Mouse (Mus musculus): ENCODE results near the gene Amotl1. TPM values are rescaled to one million over a fixed set of nuclear protein-coding genes. Genes with fewer than 3 reads are reported as not detected.
A peak's percentile ranks its signal among the peaks of the same experiment; 100 is the strongest.

The Amotl1 gene
- polyA plus RNA-seq, 1 experiment from 2014 or later: 17.9 TPM

DNA sequence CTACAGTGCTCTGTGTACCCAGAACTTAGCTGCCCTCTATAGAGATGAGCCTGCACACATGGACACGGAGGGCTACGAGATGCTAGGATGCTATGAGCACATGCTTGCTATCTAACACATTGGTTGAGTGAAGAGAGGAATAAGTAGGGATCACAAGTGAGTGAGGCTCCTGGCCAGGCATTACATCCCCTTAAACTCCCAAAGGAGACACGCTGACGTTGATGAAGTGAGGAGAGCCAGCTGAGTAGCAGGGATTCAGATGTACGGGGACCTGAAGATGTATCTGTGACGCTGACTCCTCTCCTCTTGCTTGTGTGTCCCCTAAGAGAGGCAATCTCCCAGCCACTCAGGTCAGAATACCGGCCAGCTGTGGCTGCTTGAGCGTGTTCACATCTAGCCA is 3.0 kb upstream of the Amotl1 start:
- 87% methylated on average over 8 of the region's 8 CpGs for WGBS

DNA sequence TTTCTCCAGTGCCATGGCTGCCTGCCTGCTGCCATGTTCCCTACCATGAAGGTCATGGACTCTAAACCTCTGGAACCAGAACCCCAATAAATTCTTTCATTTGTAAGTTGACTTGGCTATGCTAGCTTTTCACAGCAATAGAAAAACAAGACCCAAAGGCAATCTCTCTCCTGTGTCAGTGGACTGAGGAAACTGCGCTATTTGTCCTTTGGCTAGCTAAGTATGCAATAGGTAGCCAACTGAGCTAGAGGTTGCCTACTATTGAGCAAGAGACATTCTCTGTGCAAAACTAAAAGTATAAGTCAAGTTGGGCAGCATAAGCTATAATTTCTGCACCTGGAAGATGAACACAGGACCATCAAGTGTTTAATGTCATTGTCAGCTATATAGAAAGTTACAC is 1.8 kb upstream of the Amotl1 start:
- DNase-seq (ENCODE audit: low spot score) (no peak), ATAC-seq (ENCODE audit: low FRiP score) (no peak)
- Histone ChIP-seq H3K36me3 (ENCODE audit: control insufficient read depth, insufficient read depth, low read length) (no peaks in the 10 kb centered on the region), H3K4me1 (replicated peaks; ENCODE audit: control insufficient read depth, insufficient read depth, low read length) (peaks cover 2% of the 10 kb centered on the region; the same call in 1 of the 2 replicates), H3K9ac (ENCODE audit: low read depth, low read length) (no peak overlapping the region), H3K4me3 (ENCODE audit: low read depth, low read length) (no peak overlapping the region), H3K27ac (ENCODE audit: low read depth, low read length) (no peak overlapping the region), H3K9me3 (ENCODE audit: control insufficient read depth, low read length) (no peaks in the 10 kb centered on the region), H3K27me3 (ENCODE audit: control insufficient read depth, insufficient read depth, low read length) (no peaks in the 10 kb centered on the region), H3K4me2 (replicated peaks; ENCODE audit: low read depth, low read length) (no peak overlapping the region)
- 97% methylated on average over 1 of the region's 1 CpGs for WGBS

More for the DNA sequence above, 3.0 kb upstream of the Amotl1 start:
- Histone ChIP-seq H3K4me3 (ENCODE audit: low read depth, low read length) (no peak overlapping the region), H3K9me3 (ENCODE audit: control insufficient read depth, low read length) (no peaks in the 10 kb centered on the region), H3K4me1 (replicated peaks; ENCODE audit: control insufficient read depth, insufficient read depth, low read length) (no peaks in the 10 kb centered on the region; the same call in 1 of the 2 replicates), H3K27ac (ENCODE audit: low read depth, low read length) (no peak overlapping the region), H3K4me2 (replicated peaks; ENCODE audit: low read depth, low read length) (no peak overlapping the region), H3K27me3 (ENCODE audit: control insufficient read depth, insufficient read depth, low read length) (no peaks in the 10 kb centered on the region), H3K36me3 (ENCODE audit: control insufficient read depth, insufficient read depth, low read length) (no peaks in the 10 kb centered on the region), H3K9ac (ENCODE audit: low read depth, low read length) (no peak overlapping the region)
- no peak for ATAC-seq (ENCODE audit: low FRiP score)
- DNase-seq (ENCODE audit: low spot score): no peak

DNA sequence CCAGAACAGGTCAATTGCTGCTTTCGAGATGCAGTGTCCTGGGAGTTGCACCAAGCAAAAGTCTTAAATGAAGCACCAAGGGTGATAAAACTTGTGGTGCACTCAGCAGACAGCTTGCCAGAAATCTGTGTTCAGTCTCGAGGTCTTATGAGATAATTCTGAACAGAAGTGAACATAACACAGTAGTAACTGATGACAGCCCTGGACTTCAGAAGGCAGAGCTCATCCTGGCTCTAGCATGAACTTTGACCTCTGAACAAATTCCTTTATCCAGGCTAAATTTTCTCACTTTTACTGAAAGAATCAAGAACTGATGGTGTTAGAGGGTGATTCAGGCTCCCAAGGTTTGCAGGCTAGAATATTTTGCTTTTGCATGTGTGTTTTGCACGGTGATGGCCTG is 1.2 kb upstream of the Amotl1 start:
- H3K4me1 ChIP-seq (replicated peaks; ENCODE audit: control insufficient read depth, insufficient read depth, low read length): peaks cover 2% of the 10 kb centered on the region; the same call in 1 of the 2 replicates
- no peaks in the 10 kb centered on the region for H3K27me3 ChIP-seq (ENCODE audit: control insufficient read depth, insufficient read depth, low read length)
- ATAC-seq (ENCODE audit: low FRiP score) (no peak), DNase-seq (ENCODE audit: low spot score) (no peak)
- no peak overlapping the region for H3K9ac ChIP-seq (ENCODE audit: low read depth, low read length)
- H3K36me3 ChIP-seq (ENCODE audit: control insufficient read depth, insufficient read depth, low read length): no peaks in the 10 kb centered on the region
- no peak overlapping the region for H3K4me2 ChIP-seq (replicated peaks; ENCODE audit: low read depth, low read length)
- 76% methylated on average over 3 of the region's 3 CpGs for WGBS
- H3K4me3 ChIP-seq (ENCODE audit: low read depth, low read length): no peak overlapping the region
- no peak overlapping the region for H3K27ac ChIP-seq (ENCODE audit: low read depth, low read length)
- H3K9me3 ChIP-seq (ENCODE audit: control insufficient read depth, low read length): no peaks in the 10 kb centered on the region

DNA sequence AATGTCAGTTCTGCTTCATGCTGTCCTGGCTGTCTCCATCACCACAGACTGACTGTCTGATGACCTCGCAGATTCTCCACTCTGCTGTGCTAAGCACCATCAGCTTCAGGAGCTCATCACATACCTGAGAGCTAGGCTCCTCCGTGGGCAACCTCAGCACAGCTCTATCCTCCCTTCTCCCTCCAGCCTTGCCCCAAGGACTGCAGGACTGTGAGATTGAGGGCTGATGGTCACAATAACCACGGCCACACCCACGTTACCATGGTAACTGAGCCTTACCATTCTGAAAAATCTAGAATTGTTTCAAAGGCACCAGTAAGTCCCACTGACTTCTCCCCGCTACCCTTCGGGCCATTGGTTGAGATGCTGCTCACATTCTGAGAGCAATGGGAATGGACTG is 1.5 kb downstream of the Amotl1 start:
- whole genome bisulfite sequencing: 50% methylated on average over 6 of the region's 6 CpGs

GRCm38 (mm10) chr9:14642251-14643021 is 2.4 kb downstream of the Amotl1 start:
- Histone ChIP-seq H3K36me3 (ENCODE audit: control insufficient read depth, insufficient read depth, low read length) (no peaks in the 10 kb centered on the region), H3K4me1 (replicated peaks; ENCODE audit: control insufficient read depth, insufficient read depth, low read length) (peaks cover 2% of the 10 kb centered on the region; the same call in 1 of the 2 replicates), H3K27ac (ENCODE audit: low read depth, low read length) (peak overlapping the region; percentile 30; the same call in 1 of the 2 replicates), H3K4me3 (ENCODE audit: low read depth, low read length) (no peak overlapping the region), H3K4me2 (replicated peaks; ENCODE audit: low read depth, low read length) (no peak overlapping the region), H3K9ac (ENCODE audit: low read depth, low read length) (no peak overlapping the region), H3K9me3 (ENCODE audit: control insufficient read depth, low read length) (no peaks in the 10 kb centered on the region), H3K27me3 (ENCODE audit: control insufficient read depth, insufficient read depth, low read length) (no peaks in the 10 kb centered on the region)
- WGBS: 22% methylated on average over 5 of the region's 5 CpGs
- peak; percentile 34; the same call in 1 of the 2 replicates for ATAC-seq (ENCODE audit: low FRiP score)
- DNase-seq (ENCODE audit: low spot score): peak; percentile 43

More for the DNA sequence above, 1.5 kb downstream of the Amotl1 start:
- Histone ChIP-seq H3K9me3 (ENCODE audit: control insufficient read depth, low read length) (no peaks in the 10 kb centered on the region), H3K27ac (ENCODE audit: low read depth, low read length) (no peak overlapping the region), H3K4me3 (ENCODE audit: low read depth, low read length) (no peak overlapping the region), H3K4me2 (replicated peaks; ENCODE audit: low read depth, low read length) (no peak overlapping the region), H3K27me3 (ENCODE audit: control insufficient read depth, insufficient read depth, low read length) (no peaks in the 10 kb centered on the region), H3K36me3 (ENCODE audit: control insufficient read depth, insufficient read depth, low read length) (no peaks in the 10 kb centered on the region), H3K4me1 (replicated peaks; ENCODE audit: control insufficient read depth, insufficient read depth, low read length) (peaks cover 2% of the 10 kb centered on the region; the same call in 1 of the 2 replicates), H3K9ac (ENCODE audit: low read depth, low read length) (no peak overlapping the region)
- DNase-seq (ENCODE audit: low spot score): peak; percentile 48
- ATAC-seq (ENCODE audit: low FRiP score): peak; percentile 54

DNA sequence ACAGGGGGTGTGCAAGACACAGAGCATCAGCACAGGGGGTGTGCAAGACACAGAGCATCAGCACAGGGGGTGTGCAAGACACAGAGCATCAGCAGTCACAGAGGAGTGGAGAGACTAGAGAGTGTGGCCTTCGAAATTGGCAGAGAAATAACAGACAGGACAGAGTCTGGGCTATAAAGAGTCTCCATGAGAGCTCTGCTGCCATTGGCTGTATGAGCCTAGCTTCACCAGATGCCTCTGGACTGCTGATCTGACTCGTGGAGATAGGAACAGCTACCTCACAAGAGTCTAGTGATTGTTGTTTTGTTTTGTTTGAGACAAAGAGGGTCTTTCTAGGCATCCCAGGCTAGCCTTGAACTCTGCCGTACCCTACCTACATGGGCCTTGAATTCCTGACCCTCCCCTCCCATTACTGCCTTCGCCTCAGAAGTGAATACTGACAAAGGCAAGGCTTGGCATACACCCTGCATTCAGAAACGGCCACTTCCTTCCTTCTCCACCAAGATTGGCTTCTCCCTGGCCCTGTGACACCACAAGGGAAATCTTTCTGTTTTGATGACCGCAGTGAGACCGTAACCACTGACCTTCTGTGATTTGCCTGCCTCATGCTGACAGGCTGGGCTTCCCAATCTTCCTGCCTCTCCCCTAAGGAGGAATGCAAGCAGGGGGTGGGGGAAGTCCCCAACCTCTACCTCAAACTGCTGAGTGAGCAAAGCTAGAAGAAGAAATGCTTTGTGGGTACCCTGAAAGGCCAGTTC is 3.4 kb downstream of the Amotl1 start:
- WGBS: 36% methylated on average over 7 of the region's 7 CpGs
- Histone ChIP-seq H3K4me3 (ENCODE audit: low read depth, low read length) (no peak overlapping the region), H3K9ac (ENCODE audit: low read depth, low read length) (no peak overlapping the region), H3K4me2 (replicated peaks; ENCODE audit: low read depth, low read length) (no peak overlapping the region), H3K27me3 (ENCODE audit: control insufficient read depth, insufficient read depth, low read length) (no peaks in the 10 kb centered on the region), H3K36me3 (ENCODE audit: control insufficient read depth, insufficient read depth, low read length) (no peaks in the 10 kb centered on the region), H3K9me3 (ENCODE audit: control insufficient read depth, low read length) (no peaks in the 10 kb centered on the region), H3K27ac (ENCODE audit: low read depth, low read length) (no peak overlapping the region), H3K4me1 (replicated peaks; ENCODE audit: control insufficient read depth, insufficient read depth, low read length) (peaks cover 2% of the 10 kb centered on the region; the same call in 1 of the 2 replicates)
- DNase-seq (ENCODE audit: low spot score): peak; percentile 13
- ATAC-seq (ENCODE audit: low FRiP score): no peak

DNA sequence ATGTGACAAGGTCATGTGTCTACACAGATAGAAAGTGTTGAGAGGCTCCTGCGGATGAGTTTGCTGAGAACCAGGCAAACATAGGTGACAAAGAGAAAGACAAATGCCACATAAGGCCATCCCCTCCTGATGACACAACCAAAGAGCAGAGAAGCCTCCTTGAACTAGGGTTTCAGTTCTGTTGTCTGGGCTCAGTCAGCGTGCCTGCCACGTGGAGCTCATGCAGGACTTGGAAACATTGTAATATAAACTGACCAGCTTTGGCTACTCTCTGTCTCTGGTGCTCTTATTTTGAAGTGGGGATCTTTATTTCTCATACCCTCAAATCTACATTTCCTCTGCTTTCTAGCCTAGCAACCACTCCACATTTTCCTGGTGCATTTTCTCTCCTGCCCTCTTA is 8.6 kb downstream of the Amotl1 start:
- WGBS: 78% methylated on average over 3 of the region's 3 CpGs
- Histone ChIP-seq H3K4me1 (replicated peaks; ENCODE audit: control insufficient read depth, insufficient read depth, low read length) (peaks cover 5% of the 10 kb centered on the region), H3K9ac (ENCODE audit: low read depth, low read length) (no peak overlapping the region), H3K9me3 (ENCODE audit: control insufficient read depth, low read length) (no peaks in the 10 kb centered on the region), H3K4me3 (ENCODE audit: low read depth, low read length) (no peak overlapping the region), H3K36me3 (ENCODE audit: control insufficient read depth, insufficient read depth, low read length) (no peaks in the 10 kb centered on the region), H3K4me2 (replicated peaks; ENCODE audit: low read depth, low read length) (no peak overlapping the region), H3K27me3 (ENCODE audit: control insufficient read depth, insufficient read depth, low read length) (peaks cover 2% of the 10 kb centered on the region; the same call in 1 of the 2 replicates), H3K27ac (ENCODE audit: low read depth, low read length) (no peak overlapping the region)
- DNase-seq (ENCODE audit: low spot score): no peak
- no peak for ATAC-seq (ENCODE audit: low FRiP score)

DNA sequence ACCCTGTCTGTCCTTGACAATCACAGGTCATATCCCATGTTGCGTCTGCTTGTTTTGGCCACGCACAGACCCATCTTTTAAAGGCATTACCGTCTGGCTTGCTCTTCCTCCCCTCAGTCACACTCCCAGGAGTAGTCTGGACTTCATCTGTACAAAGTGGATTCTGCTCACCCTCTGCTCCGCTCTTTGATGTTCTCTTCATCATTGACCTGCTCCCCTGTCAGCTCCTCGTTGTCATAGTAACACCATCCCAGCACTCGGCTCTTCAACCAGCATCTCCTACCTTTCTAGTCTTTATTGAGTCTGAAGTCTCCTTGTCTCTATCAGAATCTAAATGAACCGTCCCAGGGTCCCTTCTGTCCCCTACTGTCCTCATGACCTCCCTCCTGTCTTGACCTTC is 9.3 kb downstream of the Amotl1 start:
- H3K27me3 ChIP-seq (ENCODE audit: control insufficient read depth, insufficient read depth, low read length): peaks cover 2% of the 10 kb centered on the region; the same call in 1 of the 2 replicates
- WGBS: 81% methylated on average over 7 of the region's 7 CpGs
- no peak for ATAC-seq (ENCODE audit: low FRiP score)
- DNase-seq (ENCODE audit: low spot score): no peak
- H3K4me1 ChIP-seq (replicated peaks; ENCODE audit: control insufficient read depth, insufficient read depth, low read length): peaks cover 5% of the 10 kb centered on the region
- H3K36me3 ChIP-seq (ENCODE audit: control insufficient read depth, insufficient read depth, low read length): no peaks in the 10 kb centered on the region
- H3K27ac ChIP-seq (ENCODE audit: low read depth, low read length): no peak overlapping the region
- H3K9ac ChIP-seq (ENCODE audit: low read depth, low read length): no peak overlapping the region
- no peak overlapping the region for H3K4me3 ChIP-seq (ENCODE audit: low read depth, low read length)
- H3K9me3 ChIP-seq (ENCODE audit: control insufficient read depth, low read length): no peaks in the 10 kb centered on the region
- H3K4me2 ChIP-seq (replicated peaks; ENCODE audit: low read depth, low read length): no peak overlapping the region
